Mouse (Mus musculus) ES-E14 (cell line): ENCODE measurements around the gene Phc1.

Experiments used
- CHD2 ChIP-seq: IDR thresholded peaks from 2 replicates; pipeline ENCODE4 v1.6.1; 2014; ENCODE audit warnings: mild to moderate bottlenecking, low read depth, low read length, inconsistent platforms
- HCFC1 ChIP-seq: IDR thresholded peaks from 2 replicates; pipeline ENCODE4 v1.6.1; 2012; ENCODE audit warnings: low read length, inconsistent platforms, borderline replicate concordance; ENCODE audit not compliant: insufficient read depth
- MAFK ChIP-seq: IDR thresholded peaks from 2 replicates; pipeline ENCODE4 v1.6.1; 2014; ENCODE audit warnings: mild to moderate bottlenecking, low read depth, low read length, inconsistent platforms; ENCODE audit not compliant: insufficient read depth
- ZC3H11A ChIP-seq: IDR thresholded peaks from 2 replicates; pipeline ENCODE4 v1.6.1; 2012; ENCODE audit warnings: low read depth, mild to moderate bottlenecking, inconsistent platforms, low read length, borderline replicate concordance
- ZNF384 ChIP-seq: IDR thresholded peaks from 2 replicates; pipeline ENCODE4 v1.6.1; 2012; ENCODE audit warnings: low read depth, low read length, inconsistent platforms

GRCm38 (mm10) chr6:122318726-122319125, 21.6 kb downstream of the Phc1 start:
- no peak for TF ChIP-seq ZNF384
- TF ChIP-seq MAFK: no peak
- TF ChIP-seq HCFC1: no peak
- no peak for TF ChIP-seq ZC3H11A
- no peak for TF ChIP-seq CHD2
